Mouse (Mus musculus) kidney, embryonic 15.5 days (tissue): ENCODE data around the gene Ddr2. TPM values are rescaled to one million over a fixed set of nuclear protein-coding genes. Genes with fewer than 3 reads are reported as not detected.
A peak's percentile ranks its signal among the peaks of the same experiment; 100 is the strongest.

Experiments used
- ATAC-seq: fragments of 200-750 bp; cut with Nextera tagmentation; replicated peaks from 2 replicates; pipeline ENCODE4 v1.8.0; 2017; ENCODE audit warnings: moderate TSS enrichment; ENCODE audit not compliant: low FRiP score
- H3K27ac ChIP-seq: fragments of 300-500 bp; sonication (generic); 2 replicates; pipeline ENCODE4 v1.5.1; 2015; ENCODE audit warnings: mild to moderate bottlenecking, inconsistent platforms
- H3K27me3 ChIP-seq: fragments of 300-500 bp; sonication (generic); 2 replicates; pipeline ENCODE4 v1.6.1; 2015; ENCODE audit warnings: inconsistent platforms
- H3K36me3 ChIP-seq: fragments of 300-500 bp; sonication (generic); 2 replicates; pipeline ENCODE4 v1.6.1; 2015; ENCODE audit warnings: inconsistent platforms
- H3K4me1 ChIP-seq: fragments of 300-500 bp; sonication (generic); 2 replicates; pipeline ENCODE4 v1.6.1; 2015; ENCODE audit warnings: inconsistent platforms
- H3K4me2 ChIP-seq: fragments of 300-500 bp; sonication (generic); 2 replicates; pipeline ENCODE4 v1.6.1; 2015; ENCODE audit warnings: moderate library complexity, mild to moderate bottlenecking, inconsistent platforms
- H3K4me3 ChIP-seq: fragments of 300-500 bp; sonication (generic); replicated peaks from 2 replicates; pipeline ENCODE4 v1.5.1; 2015; ENCODE audit warnings: mild to moderate bottlenecking, inconsistent platforms
- H3K9ac ChIP-seq: fragments of 300-500 bp; sonication (generic); 2 replicates; pipeline ENCODE4 v1.6.1; 2015; ENCODE audit warnings: mild to moderate bottlenecking, inconsistent platforms
- H3K9me3 ChIP-seq: fragments of 300-500 bp; sonication (generic); replicated peaks from 2 replicates; pipeline ENCODE4 v1.6.1; 2016; ENCODE audit warnings: inconsistent platforms
- WGBS: fragments of 180-500 bp; shearing (Covaris S2); methylation state at CpG from one replicate; pipeline ENCODE4 v1.1.7; 2015; ENCODE audit warnings: mixed read lengths; 5-methylcytosine and 5-hydroxymethylcytosine counted together
- polyA plus RNA-seq: library from polyadenylated mRNA; unstranded; fragments of >200 nt; fragmentation: Nextera tagmentation; extraction: Ambion mirVana; gene quantifications from 2 replicates; pipeline ENCODE4 v1.2.1, GENCODE M21; 2015

Gene Ddr2
- polyA plus RNA-seq, 1 experiment from 2014 or later: 35.0 TPM

DNA sequence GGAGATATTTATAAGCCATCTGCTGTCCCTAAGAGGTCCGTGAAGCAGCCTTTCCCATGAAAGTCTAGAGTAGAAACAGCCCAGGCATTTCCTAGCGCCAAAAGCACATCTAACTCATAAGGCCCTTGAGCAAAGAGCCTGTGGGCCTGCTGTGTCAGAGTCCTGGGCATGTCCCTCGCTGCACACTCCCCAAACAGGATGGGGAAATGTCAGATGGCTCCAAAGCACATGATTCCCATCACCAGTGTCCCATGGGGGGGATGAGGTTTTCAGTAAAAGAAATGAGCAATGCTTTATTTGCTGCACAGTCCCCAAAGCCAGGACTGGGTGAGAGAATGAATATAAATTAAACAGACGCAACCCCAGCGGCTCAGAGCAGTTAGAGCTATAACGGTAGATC lies 54.3 kb downstream of the Ddr2 start:
- no peak overlapping the region for H3K4me2 ChIP-seq
- H3K27me3 ChIP-seq: no peaks in the 10 kb centered on the region
- H3K4me3 ChIP-seq: no peak overlapping the region
- ATAC-seq: peak; percentile 37; the same call in 1 of the 2 replicates
- H3K36me3 ChIP-seq: no peaks in the 10 kb centered on the region
- no peak overlapping the region for H3K9ac ChIP-seq
- H3K9me3 ChIP-seq: no peaks in the 10 kb centered on the region
- 55% methylated on average over 6 of the region's 6 CpGs for WGBS
- peak overlapping the region; percentile 51; the same call in 1 of the 2 replicates for H3K27ac ChIP-seq
- H3K4me1 ChIP-seq: peaks cover 28% of the 10 kb centered on the region

DNA sequence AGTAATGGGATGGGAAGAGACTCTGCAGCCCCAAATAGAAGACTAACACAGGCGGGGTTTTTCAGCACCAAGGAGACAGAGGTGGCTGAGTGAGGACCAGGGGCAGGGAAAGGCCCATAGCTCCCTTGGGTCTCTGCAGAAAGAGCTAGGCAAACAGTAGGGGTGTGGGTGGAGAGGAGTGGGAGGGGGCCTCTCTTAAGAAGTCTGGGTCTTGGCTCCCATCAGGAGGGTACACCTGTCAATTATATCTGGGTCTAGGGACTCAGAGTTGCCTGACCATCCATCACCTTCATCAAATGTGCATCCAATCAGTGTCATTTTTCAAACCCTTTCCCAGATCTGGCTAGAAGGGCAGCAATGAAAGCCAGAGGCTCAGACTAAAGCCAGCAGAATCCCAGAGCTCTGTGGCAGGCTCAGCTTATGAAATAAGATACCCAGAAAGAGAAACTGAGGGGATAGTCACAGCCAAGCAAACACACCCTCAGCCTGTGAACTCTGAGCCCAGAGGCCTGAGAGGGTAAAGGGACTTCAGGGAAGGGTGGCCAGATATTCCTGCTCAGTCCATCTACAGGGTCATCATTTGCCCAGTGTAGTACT lies 58.0 kb downstream of the Ddr2 start:
- Histone ChIP-seq H3K27me3 (no peaks in the 10 kb centered on the region), H3K4me3 (no peak overlapping the region)
- 64% methylated on average over 1 of the region's 1 CpGs for WGBS

DNA sequence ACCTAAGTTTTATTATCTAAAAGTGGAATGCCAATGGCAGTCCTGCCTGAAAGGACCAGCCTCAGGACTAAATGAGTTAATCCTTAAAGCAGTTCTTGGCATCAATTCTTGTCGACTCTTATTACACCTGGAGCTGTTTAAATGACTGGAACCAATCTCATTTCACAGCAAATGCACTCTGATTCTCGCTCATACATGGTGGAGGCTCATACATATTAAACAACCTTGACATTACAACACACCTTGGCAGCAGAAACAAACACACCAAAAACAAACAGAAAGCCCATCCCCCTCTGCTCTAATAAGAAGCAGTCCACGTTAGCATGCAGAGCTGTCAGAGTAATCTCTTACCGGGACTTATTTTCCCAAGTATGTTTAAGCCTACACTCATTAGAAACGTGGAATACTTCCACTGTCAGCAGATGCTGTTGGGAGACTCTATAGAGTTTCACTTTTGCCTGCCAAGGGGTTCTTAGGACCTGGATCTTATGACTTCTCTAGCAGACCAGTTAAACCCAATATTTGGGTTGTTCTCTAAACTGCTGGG lies 58.9 kb downstream of the Ddr2 start:
- Histone ChIP-seq H3K27ac (no peak overlapping the region), H3K4me2 (no peak overlapping the region), H3K9me3 (no peaks in the 10 kb centered on the region), H3K9ac (no peak overlapping the region), H3K4me3 (no peak overlapping the region), H3K4me1 (peaks cover 11% of the 10 kb centered on the region; the same call in 1 of the 2 replicates), H3K36me3 (no peaks in the 10 kb centered on the region), H3K27me3 (no peaks in the 10 kb centered on the region)
- ATAC-seq: no peak
- WGBS: 66% methylated on average over 5 of the region's 5 CpGs

More for the DNA sequence above, 58.0 kb downstream of the Ddr2 start:
- ATAC-seq: no peak
- H3K4me1 ChIP-seq: peaks cover 16% of the 10 kb centered on the region; the same call in 1 of the 2 replicates
- H3K9me3 ChIP-seq: no peaks in the 10 kb centered on the region
- H3K9ac ChIP-seq: no peak overlapping the region
- no peak overlapping the region for H3K4me2 ChIP-seq
- H3K27ac ChIP-seq: no peak overlapping the region
- no peaks in the 10 kb centered on the region for H3K36me3 ChIP-seq

DNA sequence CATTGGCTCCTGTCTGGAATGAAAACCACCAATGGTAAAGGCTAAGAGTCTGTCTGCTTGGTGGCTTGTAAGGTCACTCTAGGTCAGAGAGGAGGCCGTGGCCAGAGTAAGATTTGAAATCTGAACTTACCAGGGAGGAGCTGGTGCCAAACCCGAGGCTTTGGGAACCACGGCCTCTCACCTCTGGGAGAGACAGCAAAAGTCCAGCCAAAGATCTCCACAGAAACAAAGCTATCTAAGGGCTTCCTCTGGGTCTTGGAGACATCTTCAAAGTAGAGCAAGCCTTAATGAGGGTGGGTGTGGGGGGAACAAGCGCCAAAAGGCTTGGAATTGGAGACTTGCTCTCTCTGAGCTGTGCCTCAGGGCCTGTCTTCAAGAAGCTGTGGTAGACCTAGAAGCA lies 62.1 kb downstream of the Ddr2 start:
- WGBS: 56% methylated on average over 4 of the region's 4 CpGs
- Histone ChIP-seq H3K27me3 (no peaks in the 10 kb centered on the region), H3K9me3 (no peaks in the 10 kb centered on the region), H3K4me3 (no peak overlapping the region), H3K9ac (no peak overlapping the region), H3K27ac (no peak overlapping the region), H3K36me3 (no peaks in the 10 kb centered on the region), H3K4me1 (no peaks in the 10 kb centered on the region), H3K4me2 (no peak overlapping the region)
- ATAC-seq: no peak

DNA sequence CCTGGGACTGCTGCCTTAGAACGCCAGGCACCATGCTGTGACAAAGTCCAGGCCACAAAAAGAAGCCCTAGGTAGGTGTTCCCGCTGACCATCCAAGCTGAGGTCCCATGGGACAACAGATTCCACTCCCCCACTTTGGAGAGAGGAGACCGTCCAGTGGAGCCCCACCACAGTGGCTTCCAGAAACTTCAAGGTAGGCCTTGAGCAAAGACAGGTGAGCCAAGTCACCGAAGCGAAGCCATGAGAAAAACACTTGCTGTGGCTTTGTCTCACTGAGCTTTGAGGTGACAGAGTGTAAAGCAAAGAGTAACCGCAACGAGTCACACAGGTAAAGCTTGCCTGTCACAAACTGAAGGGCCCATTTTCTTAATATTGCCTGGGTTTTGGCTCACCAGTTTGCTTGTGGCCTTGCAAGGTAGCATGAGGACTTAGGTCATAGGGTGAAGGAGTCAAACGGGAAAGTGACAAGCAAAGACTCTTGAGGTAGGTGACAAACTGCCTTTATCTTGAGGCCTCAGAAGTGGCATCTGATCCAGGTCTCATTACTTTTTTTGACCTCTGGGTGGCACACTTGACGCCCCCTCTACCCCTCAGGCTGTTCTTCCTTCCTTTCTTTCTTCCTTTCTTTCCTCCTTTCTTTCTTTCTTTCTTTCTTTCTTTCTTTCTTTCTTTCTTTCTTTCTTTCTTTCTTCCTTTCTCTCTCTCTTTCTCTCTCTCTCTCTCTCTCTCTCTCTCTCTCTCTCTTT lies 65.7 kb downstream of the Ddr2 start:
- Histone ChIP-seq H3K27me3 (no peaks in the 10 kb centered on the region), H3K4me2 (no peak overlapping the region), H3K27ac (no peak overlapping the region), H3K9me3 (no peaks in the 10 kb centered on the region), H3K9ac (no peak overlapping the region), H3K4me1 (no peaks in the 10 kb centered on the region), H3K36me3 (no peaks in the 10 kb centered on the region), H3K4me3 (no peak overlapping the region)
- WGBS: 76% methylated on average over 9 of the region's 9 CpGs
- no peak for ATAC-seq

DNA sequence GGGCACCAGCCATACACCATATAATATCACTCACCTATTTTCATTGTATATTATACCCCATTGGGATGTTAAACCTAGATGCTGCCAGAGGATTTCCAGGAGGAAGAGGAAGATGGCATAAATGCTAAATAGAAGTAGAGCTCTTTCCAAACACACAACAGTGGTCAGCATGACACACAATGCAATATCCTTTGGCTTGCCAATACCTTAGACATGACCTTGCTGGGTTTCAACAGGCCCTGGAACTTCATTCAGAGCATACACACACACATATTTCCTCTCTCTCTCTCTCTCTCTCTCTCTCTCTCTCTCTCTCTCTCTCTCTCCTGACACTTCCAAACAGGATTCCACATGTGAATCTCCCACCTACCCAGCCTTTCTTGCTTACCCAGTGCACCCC lies 66.8 kb downstream of the Ddr2 start:
- no peaks in the 10 kb centered on the region for H3K27me3 ChIP-seq

DNA sequence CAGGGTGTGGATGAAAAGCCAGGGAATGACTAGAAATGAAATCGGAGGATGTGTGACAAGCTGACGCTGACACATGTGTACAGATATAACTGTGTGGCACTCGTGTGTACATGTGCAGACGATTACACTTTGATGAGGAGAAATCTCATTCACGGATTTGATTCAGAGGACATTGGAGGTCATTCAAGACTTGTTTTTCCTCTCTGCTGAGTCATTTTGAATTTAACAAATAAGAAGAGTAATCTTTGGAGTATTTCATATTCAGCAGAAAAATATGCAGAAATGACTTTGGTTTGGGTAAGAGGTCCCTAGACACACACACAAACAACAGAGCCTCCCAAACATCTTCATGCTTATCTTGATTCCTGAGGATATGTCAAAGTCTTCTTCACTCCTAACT lies 67.6 kb downstream of the Ddr2 start:
- no peaks in the 10 kb centered on the region for H3K4me1 ChIP-seq
- no peak overlapping the region for H3K4me2 ChIP-seq
- H3K36me3 ChIP-seq: no peaks in the 10 kb centered on the region
- ATAC-seq: no peak
- H3K27ac ChIP-seq: no peak overlapping the region
- H3K27me3 ChIP-seq: no peaks in the 10 kb centered on the region
- no peaks in the 10 kb centered on the region for H3K9me3 ChIP-seq
- H3K9ac ChIP-seq: no peak overlapping the region
- 93% methylated on average over 5 of the region's 5 CpGs for WGBS
- no peak overlapping the region for H3K4me3 ChIP-seq

More for the DNA sequence above, 66.8 kb downstream of the Ddr2 start:
- H3K9me3 ChIP-seq: no peaks in the 10 kb centered on the region
- no peak overlapping the region for H3K4me2 ChIP-seq
- H3K4me3 ChIP-seq: no peak overlapping the region
- ATAC-seq: no peak
- no peak overlapping the region for H3K27ac ChIP-seq
- no peak overlapping the region for H3K9ac ChIP-seq
- H3K4me1 ChIP-seq: no peaks in the 10 kb centered on the region
- H3K36me3 ChIP-seq: no peaks in the 10 kb centered on the region

DNA sequence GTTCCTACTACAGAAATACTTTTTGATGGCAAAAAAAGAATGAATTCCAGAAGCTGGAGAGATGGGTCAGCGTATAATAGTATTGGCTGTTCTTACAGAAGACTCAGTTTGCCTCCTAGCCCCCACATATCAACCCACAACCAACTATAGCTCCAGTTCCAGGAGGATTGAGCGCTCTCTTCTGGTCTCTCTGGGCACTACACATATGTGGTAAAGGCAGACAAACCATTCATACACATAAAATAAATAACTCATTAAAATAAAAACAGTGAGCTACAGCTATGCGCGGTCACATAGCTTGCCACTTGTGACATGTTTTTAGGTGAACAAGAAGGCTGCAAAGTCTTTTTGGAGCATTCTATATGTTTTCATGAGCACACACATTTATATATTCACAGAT lies 71.2 kb downstream of the Ddr2 start:
- no peak overlapping the region for H3K9ac ChIP-seq

DNA sequence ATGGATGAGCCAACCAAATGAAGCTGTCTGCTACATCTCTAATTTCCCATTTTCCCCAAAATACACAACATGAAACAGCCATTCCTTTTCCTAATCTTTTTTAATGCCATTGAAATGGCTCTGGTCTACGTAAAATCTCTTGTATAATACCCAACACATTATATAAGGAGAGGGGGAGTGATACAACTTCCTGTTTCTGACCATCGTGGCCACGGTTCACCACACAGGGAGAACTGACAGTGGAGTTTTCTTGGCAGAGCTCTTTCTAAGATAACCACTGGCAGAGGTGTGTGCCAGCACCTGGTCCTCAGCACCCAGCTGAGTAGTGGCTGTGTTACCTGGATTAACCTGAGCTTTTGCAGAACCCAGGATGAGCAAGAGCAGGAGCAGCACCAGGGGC lies 75.0 kb downstream of the Ddr2 start:
- no peak overlapping the region for H3K4me3 ChIP-seq
- WGBS: 69% methylated on average over 3 of the region's 3 CpGs
- H3K9ac ChIP-seq: no peak overlapping the region
- no peaks in the 10 kb centered on the region for H3K9me3 ChIP-seq
- no peaks in the 10 kb centered on the region for H3K36me3 ChIP-seq
- H3K4me1 ChIP-seq: no peaks in the 10 kb centered on the region
- ATAC-seq: no peak
- H3K27me3 ChIP-seq: no peaks in the 10 kb centered on the region
- H3K4me2 ChIP-seq: no peak overlapping the region
- no peak overlapping the region for H3K27ac ChIP-seq

More for the DNA sequence above, 71.2 kb downstream of the Ddr2 start:
- Histone ChIP-seq H3K4me2 (no peak overlapping the region), H3K36me3 (no peaks in the 10 kb centered on the region), H3K4me3 (no peak overlapping the region), H3K27me3 (no peaks in the 10 kb centered on the region), H3K27ac (no peak overlapping the region), H3K9me3 (no peaks in the 10 kb centered on the region), H3K4me1 (no peaks in the 10 kb centered on the region)
- ATAC-seq: no peak
- 71% methylated on average over 4 of the region's 4 CpGs for WGBS

DNA sequence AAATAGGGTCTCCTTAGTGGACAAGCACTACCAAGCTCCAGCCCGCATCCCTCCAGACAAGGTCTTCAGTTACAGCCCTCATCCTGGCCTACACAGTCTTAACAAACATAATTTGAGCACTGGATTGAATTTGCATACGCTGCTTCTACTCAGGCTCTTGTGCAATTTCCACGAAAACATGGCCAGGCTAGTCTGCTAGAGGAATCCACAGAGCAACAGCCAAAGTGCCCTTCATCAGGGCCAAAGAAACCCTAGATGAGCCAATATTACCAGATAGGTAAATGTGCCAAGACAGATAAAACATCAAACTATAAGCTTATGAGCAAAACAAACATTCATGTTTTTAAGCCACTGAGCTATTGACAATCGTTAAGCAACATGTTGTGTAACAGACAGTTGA lies 75.6 kb downstream of the Ddr2 start:
- no peak overlapping the region for H3K4me3 ChIP-seq
- ATAC-seq: no peak
- H3K9ac ChIP-seq: no peak overlapping the region
- no peak overlapping the region for H3K27ac ChIP-seq
- no peaks in the 10 kb centered on the region for H3K36me3 ChIP-seq
- 91% methylated on average over 4 of the region's 4 CpGs for WGBS
- no peak overlapping the region for H3K4me2 ChIP-seq
- no peaks in the 10 kb centered on the region for H3K4me1 ChIP-seq
- H3K9me3 ChIP-seq: no peaks in the 10 kb centered on the region
- H3K27me3 ChIP-seq: no peaks in the 10 kb centered on the region

DNA sequence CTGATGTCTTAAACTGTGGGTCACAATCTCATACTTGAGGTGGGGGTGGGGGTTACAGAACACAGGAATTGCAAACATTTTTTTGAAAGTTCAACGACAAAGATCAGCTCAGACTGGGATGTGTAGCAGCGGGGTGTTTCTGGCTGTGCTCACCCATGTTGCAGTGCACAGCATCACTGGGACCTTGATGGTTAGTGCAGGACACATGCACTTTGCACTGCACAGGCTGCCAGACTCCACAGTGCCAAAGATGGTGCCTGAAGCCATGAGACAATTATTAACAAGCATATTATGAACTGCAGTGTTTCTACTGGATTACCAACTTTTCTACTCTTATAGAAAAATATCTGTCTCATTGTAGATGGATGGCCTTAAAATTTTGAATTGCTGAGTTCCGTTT lies 78.9 kb downstream of the Ddr2 start:
- H3K9me3 ChIP-seq: no peaks in the 10 kb centered on the region
- no peak overlapping the region for H3K4me3 ChIP-seq
- H3K4me1 ChIP-seq: no peaks in the 10 kb centered on the region
- H3K4me2 ChIP-seq: no peak overlapping the region
- ATAC-seq: no peak
- no peak overlapping the region for H3K9ac ChIP-seq
- H3K36me3 ChIP-seq: no peaks in the 10 kb centered on the region
- no peak overlapping the region for H3K27ac ChIP-seq
- no peaks in the 10 kb centered on the region for H3K27me3 ChIP-seq
- WGBS: 88% methylated on average over 3 of the region's 3 CpGs

DNA sequence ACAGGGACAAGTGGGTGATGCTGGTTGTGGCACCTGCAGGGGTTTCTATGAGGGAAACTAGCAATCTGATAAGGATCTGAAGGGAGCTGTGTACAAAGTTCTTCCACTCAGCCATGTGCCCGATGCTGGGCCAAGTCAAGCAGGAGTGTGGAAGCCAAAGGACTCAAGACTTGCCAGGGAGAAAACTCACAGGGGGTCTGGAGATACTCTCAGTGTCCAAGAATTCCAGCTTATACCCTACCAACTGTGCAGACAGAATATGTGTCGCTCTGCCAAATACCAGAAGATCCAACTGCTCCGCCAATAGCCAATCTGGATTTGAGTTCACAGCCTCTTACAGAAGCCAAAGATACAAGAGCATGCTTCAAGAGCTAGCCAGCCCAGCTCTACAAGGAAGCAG lies 95.8 kb downstream of the Ddr2 start:
- H3K27ac ChIP-seq: no peak overlapping the region
- H3K9ac ChIP-seq: no peak overlapping the region
- no peak overlapping the region for H3K4me3 ChIP-seq
- no peaks in the 10 kb centered on the region for H3K4me1 ChIP-seq
- ATAC-seq: no peak
- no peak overlapping the region for H3K4me2 ChIP-seq
- peaks cover 37% of the 10 kb centered on the region for H3K9me3 ChIP-seq
- peaks cover 11% of the 10 kb centered on the region for H3K36me3 ChIP-seq
- H3K27me3 ChIP-seq: no peaks in the 10 kb centered on the region
- 90% methylated on average over 3 of the region's 3 CpGs for WGBS
